Comparison of ENCODE assay signal across 8 mouse cellular contexts in the genomic region with DNA sequence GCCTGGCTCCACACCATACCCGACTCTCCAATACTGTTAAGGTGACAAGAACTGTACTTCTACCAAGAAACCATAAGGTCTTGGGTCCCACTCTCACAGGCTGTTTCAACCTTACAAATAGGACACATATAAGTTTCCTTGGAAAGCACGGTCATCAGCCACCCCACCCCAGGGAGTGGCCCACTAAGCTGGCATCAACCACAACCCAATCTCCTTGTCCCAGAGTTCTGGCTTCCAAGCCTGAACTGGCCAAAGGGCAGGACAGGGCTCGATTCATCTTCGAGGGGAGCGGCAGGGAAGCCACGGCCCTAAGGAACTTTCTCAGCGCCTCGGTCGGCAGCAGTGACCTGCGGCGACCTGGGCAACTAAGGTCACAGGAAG. TPM values are rescaled to one million over a fixed set of nuclear protein-coding genes. Genes with fewer than 3 reads are reported as not detected.
A peak's percentile ranks its signal among the peaks of the same experiment; 100 is the strongest.
DNase-seq lines count a peak whose midpoint lies in the region; ATAC-seq and TF ChIP-seq lines count a peak whose summit lies in the region.

No protein-coding gene starts in this region.

- DNase-seq in embryo, embryonic 11.5 days (ENCODE audit: low read depth, low spot score) = peak; percentile 9
- no peak for DNase-seq in embryo, embryonic 10.5 days (ENCODE audit: low spot score)
- no peak for DNase-seq in testis, postnatal 14 days (ENCODE audit: low spot score)
- DNase-seq in urinary bladder, postnatal 36 days (ENCODE audit: low spot score in 2 of 2) = no peak
- no peak for DNase-seq in right cerebral cortex, postnatal 4 days

- peaks cover 3% of the 10 kb centered on the region; the same call in 1 of the 2 replicates for H3K36me3 ChIP-seq in testis, adult 2 months (ENCODE audit: control insufficient read depth, insufficient read depth, low read length)
- H3K36me3 ChIP-seq in intestine, embryonic 15.5 days = 0 out of 2 replicates have a peak, but pooled peaks cover 6% of the 10 kb centered on the region

- no peaks in the 10 kb centered on the region for H3K27me3 ChIP-seq in testis, adult 2 months (ENCODE audit: control insufficient read depth, insufficient read depth, low read length)
- no peaks in the 10 kb centered on the region for H3K27me3 ChIP-seq in intestine, embryonic 15.5 days (replicated peaks)

- peak overlapping the region; percentile 88 for H3K4me2 ChIP-seq in intestine, embryonic 15.5 days (replicated peaks)

- peak overlapping the region; percentile 92 for H3K9ac ChIP-seq in intestine, embryonic 15.5 days

- 3% methylated on average over 11 of the region's 11 CpGs for WGBS in intestine, embryonic 15.5 days

- peaks cover 12% of the 10 kb centered on the region for H3K4me1 ChIP-seq in testis, adult 2 months (ENCODE audit: control insufficient read depth, insufficient read depth, low read length)
- H3K4me1 ChIP-seq in intestine, embryonic 15.5 days (replicated peaks) = peaks cover 10% of the 10 kb centered on the region

- no peak; the same call in 1 of the 2 replicates for ATAC-seq in intestine, embryonic 15.5 days
- ATAC-seq in monocyte, adult 5-6 weeks (replicated peaks; ENCODE audit: insufficient number of reproducible peaks, low FRiP score, low TSS enrichment, poor library complexity, severe bottlenecking) = 0 out of 2 replicates have a peak, but pooled peaks have one; percentile 7

- peak overlapping the region; percentile 94 for H3K27ac ChIP-seq in testis, adult 2 months (ENCODE audit: control insufficient read depth, insufficient read depth, low read depth, low read length)
- peak overlapping the region; percentile 51 for H3K27ac ChIP-seq in intestine, embryonic 15.5 days

- no peak for TF ChIP-seq POLR2A in testis, adult 2 months (IDR thresholded peaks at IDR 0.05; ENCODE audit: control insufficient read depth, low read depth, low read length)

- TF ChIP-seq CTCF in testis, adult 2 months (IDR thresholded peaks at IDR 0.05; ENCODE audit: control insufficient read depth, insufficient read depth, insufficient replicate concordance, low read depth, low read length) = no peak

- H3K4me3 ChIP-seq in testis, adult 2 months (ENCODE audit: control insufficient read depth, low read depth, low read length) = peak overlapping the region; percentile 96
- peak overlapping the region; percentile 97 for H3K4me3 ChIP-seq in intestine, embryonic 15.5 days (replicated peaks)

- H3K9me3 ChIP-seq in intestine, embryonic 15.5 days = no peaks in the 10 kb centered on the region

RNA-seq across cellular contexts. Expression of a gene that starts 0.7 kb away (rescaled TPM):
- 24.1 and 26.1 TPM in 2 replicates for polyA plus RNA-seq in testis, adult 2 months (2012; rRNA removed)
- polyA plus RNA-seq in intestine, embryonic 15.5 days (2015; fragmentation: Nextera tagmentation; extraction: Ambion mirVana) = 42.5 and 49.5 TPM in 2 replicates
- 15.7 to 27.1 TPM (median 21.0 TPM) in 3 replicates for total RNA-seq in monocyte, adult 5-6 weeks (2017)

RNA-seq across cellular contexts. Expression of a gene that starts 38.6 kb away (rescaled TPM):
- polyA plus RNA-seq in testis, adult 2 months (2012; rRNA removed) = 48.5 and 54.5 TPM in 2 replicates
- polyA plus RNA-seq in intestine, embryonic 15.5 days (2015; fragmentation: Nextera tagmentation; extraction: Ambion mirVana) = 38.8 and 41.3 TPM in 2 replicates
- 28.8 to 58.1 TPM (median 35.7 TPM) in 3 replicates for total RNA-seq in monocyte, adult 5-6 weeks (2017)
